Mouse (Mus musculus) frontal cortex, postnatal 25 days (tissue): ENCODE measurements around the gene 4933403O08Rik.

Experiments
- DNase-seq, 2 experiments: peaks; one replicate each; pipeline ENCODE4 v3.0.0; 2022; ENCODE audit warnings: low spot score in 2 of 2

The 4933403O08Rik gene

GRCm38 (mm10) chrX:112238749-112239148, at the start of gene 4933403O08Rik:
TSS of gene 4933403O08Rik (plus strand) at chrX:112239049.
- DNase-seq, result no peak

GRCm38 (mm10) chrX:112242916-112243315, 4.1 kb downstream of the 4933403O08Rik start:
- DNase-seq, result no peak

- no peak for DNase-seq
Measured at GRCm38 (mm10) chrX:112255513-112255912, 16.7 kb downstream of the 4933403O08Rik start.

- no peak for DNase-seq
Measured at GRCm38 (mm10) chrX:112273550-112273949, 34.7 kb downstream of the 4933403O08Rik start.
